Mouse (Mus musculus) neutrophil, adult 5-6 weeks (primary cell): ENCODE data around the gene Gm28305. TPM values are rescaled to one million over a fixed set of nuclear protein-coding genes. Genes with fewer than 3 reads are reported as not detected.

ENCODE experiments used
- ATAC-seq: fragments of 151-379, 151-347 bp; 2 replicates; pipeline ENCODE4 v1.8.0; 2017; ENCODE audit warnings: mild to moderate bottlenecking, moderate TSS enrichment; ENCODE audit not compliant: insufficient number of reproducible peaks, poor library complexity, low FRiP score, severe bottlenecking; ENCODE audit errors: extremely low read depth
- total RNA-seq: library from RNA; stranded (forward); fragments of 200-1000 nt; gene quantifications from 2 replicates; pipeline ENCODE4 v1.2.3, GENCODE M21; 2017

Gm28305 gene
- not detected in 2 replicates for total RNA-seq

DNA sequence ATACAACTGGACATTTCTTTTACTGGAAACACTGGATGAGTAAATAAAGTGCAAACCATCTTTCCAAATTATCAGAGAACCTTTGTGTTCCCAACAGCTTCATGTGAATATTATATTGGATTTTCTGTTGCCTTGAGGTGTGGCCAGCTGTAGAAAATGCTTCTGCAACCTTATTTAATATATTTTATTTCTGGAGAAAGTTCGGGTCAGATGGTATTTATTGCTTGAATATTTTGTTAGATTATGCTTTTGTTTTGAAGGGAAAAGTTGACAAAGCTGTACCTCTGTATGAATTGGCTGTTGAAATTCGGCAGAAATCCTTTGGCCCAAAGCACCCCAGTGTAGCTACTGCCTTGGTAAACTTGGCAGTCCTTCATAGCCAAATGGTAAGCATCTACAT is at the start of gene Gm28305:
TSS of gene Gm28305 (plus strand) at position 301 of the 400 bp plus-strand sequence.
- no peak for ATAC-seq

DNA sequence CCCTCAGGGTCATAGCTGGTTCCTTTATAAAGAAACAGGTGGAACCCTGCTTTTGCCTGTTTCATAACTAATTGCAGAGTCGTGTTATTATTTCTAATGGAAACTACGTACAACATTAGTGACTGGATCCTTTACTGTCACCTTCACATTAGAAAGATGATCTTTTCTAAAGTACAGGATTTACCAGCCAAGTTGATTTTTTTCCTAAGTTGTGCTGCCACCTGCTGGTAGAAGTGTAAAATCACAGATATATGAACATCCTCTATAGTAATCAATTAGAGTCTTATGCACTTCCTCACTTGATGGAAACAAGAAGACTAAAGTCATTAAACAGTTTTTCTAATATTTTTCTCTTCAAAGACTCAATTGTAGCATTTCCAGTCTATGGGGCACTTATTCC is 44.0 kb upstream of the Gm28305 start:
- peak; percentile 73 for ATAC-seq

DNA sequence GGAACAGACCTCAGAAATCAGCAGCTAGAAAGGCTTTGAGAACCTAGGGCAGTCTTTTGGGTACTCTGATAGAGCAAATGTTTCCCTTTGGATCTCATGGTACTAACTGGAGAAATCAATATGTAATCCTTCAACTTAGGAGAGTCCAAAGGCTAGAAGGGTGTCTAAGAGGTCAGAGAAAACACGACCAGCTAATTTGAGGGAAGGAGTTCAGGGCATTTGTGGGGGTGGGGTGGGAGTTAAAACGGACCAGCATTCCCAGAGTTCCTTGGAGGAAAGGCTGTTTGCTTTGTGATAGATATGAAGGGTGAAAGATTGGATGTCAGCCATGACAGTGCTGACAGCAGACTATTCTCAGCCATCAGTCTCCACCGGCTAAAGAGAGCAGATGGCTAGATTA is 39.9 kb upstream of the Gm28305 start:
- no peak for ATAC-seq

DNA sequence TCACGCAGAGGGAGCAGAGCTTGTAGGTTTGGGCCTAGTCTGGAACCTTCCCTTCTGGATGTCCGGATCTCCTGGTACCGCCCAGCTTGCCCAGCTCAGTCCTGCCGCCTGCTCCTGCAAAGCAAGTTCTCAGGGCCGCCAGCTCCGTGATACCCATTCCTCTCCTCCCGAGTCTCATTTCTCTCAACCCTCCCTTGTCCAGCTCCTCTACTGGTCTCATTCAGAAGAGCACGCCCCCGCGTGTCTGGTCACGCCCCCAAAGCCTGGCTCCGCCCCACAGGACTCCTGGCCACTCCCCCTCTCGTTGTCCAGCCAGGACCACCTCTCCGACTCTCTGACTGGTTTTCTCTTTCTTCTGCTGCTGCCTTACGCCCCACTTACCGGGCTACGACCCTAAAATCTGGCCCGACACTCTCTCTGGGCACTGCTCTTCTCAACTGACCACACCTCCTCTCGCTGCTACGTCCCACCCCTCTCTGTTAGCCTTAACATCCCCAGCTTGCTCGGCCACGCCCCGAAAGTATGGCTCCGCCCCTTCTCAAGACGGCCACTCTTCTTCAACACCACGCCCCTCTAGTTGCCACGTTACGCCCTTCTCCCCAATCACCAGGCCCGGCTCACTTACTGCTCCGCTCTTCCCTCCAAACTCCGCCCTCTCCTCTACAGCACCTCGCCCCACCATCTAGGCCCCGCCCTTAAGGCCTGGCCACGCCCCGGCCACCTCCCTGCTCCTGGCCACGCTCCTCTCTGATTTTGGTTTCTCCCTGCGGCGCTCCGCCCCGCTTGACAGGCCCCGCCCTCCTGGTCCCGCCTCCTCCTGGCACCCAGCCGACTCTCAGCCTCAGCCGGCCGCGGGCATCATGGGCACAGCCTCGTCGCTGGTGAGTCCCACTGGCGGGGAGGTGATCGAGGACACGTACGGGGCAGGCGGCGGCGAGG is 38.3 kb upstream of the Gm28305 start, which contains the start of gene Nphp3:
TSS of gene Nphp3 (plus strand) at position 624 of the 939 bp plus-strand sequence.
- ATAC-seq, result peak; percentile 91

DNA sequence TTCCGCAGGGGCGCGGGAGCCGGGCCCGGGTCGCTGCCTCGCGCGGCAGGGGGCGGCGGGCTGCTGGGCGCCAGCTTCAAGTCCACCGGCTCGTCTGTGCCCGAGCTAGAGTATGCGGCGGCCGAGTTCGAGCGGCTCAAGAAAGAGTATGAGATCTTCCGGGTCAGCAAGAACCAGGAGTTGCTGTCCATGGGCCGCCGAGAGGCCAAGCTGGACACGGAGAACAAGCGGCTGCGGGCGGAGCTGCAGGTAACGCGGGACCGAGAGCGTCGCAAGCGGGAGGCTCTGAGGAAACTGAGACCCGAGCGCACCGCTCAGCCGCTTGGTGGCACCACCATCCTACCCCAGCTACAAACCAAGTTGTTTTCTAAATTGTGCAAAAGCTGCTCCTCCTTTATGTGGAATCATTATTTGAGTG is 37.5 kb upstream of the Gm28305 start:
- ATAC-seq, result peak; percentile 41

DNA sequence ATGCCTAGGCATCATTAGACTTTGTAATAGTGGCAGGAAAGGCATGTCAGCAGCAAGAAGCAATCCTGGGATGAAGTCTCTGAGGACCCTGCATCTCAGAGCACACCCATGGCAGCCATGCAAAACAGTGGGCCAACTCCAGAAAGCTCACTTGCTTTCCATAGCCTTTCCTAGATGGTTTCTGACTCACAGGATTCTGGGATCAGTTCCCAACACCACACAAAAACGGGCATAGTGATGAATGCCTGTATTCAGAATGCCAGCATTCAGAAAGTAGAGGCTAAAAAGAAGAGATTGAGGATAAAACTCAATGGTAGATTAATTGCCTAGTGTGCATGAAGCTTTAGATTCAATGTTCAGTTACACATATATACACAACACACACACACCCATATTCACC is 25.9 kb upstream of the Gm28305 start:
- ATAC-seq, result no peak

DNA sequence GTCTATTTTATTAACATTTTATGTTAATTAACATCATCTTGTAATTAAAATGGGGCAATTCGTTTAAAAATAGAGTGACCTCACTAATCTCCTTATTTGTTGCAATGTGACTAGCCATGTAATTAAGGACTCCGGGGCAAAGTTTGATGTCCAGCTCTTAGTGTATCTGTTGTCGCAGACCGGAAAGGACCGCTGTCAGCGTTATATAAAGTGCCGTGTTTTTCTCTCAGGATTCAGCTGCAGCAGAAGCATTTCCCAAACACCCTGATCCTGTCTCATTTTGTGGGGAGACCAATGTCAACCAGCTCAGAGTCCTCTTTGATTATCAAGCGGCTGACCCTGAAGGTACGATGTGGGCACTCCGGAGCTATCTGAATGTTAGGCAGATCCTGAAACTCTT is 19.4 kb upstream of the Gm28305 start:
- no peak for ATAC-seq

DNA sequence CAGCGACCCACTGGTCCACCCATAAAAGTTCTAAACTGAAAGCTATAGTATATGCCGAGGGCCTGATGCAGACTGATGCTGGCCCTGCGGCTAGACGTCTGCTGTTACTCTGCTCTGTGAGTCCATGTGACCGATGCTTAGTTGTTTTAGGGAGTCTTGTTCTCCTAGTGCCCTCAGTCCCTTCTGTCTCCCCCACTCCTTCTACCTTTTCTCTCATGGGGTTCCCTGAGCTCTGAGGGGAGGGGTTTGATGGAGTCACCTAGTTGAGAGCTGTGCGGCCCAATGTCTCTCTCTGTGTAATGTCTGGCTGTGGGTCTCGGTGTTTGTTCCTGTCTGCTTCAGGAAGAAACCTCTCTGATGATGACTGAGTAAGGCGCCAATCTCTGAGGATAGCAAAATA is 13.3 kb upstream of the Gm28305 start:
- no peak for ATAC-seq

DNA sequence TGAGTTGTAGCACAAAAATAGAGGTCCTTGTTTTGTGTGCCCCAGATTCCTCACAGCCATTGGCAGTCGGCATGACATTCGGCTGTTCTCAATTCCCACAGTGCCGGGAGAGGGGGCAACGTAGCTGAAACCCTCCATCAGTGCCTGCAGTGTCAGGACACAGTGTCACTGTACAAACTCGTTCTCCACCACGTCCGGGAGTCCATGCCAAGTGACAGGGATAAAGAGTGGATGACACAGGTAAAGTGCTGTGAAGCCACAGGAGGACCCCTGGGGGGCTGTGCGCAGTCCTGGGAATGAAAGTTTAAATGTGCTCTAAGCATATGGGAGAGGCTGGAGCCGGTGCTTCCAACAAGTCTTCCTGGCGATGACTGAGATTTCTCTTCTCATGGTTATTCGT is 10.6 kb upstream of the Gm28305 start:
- ATAC-seq, result no peak

DNA sequence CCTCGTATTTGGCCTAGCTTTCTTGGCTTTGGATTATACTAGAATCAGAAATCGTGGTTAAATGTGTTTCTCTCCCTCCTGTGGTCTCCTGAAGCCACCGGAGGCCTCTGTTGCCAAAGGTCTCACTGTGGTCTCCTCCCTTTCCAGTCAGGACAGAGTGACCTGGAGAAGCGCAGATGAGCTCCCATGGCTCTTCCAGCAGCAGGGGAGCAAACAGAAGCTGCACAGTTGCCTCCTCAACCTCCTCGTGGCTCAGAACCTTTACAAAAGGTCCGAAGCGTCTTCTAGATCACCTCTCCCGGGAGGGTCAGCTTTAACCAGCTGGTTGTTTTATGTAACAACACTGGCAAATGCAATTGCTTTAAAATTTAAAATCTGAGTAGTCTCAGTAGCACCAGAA is 6.2 kb upstream of the Gm28305 start:
- no peak for ATAC-seq

DNA sequence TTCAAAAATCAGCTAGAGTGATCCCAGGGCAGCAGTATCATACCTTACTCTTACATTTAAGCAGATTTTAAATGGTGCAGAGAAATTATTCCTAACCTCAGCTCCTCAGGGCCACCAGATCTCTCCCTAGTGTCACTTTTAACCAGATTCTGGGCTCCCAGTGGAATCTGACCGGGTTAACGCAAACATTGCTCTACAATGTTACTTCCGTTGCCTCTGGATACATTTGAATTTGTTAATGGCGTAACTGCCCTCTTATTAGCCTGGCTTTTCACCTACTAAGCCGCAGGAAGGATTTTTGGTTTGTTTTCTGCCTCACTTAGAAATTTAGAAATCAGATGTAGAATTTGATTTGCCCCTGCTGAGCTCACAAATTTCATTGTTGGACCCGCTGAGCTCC is 5.7 kb upstream of the Gm28305 start:
- no peak for ATAC-seq

DNA sequence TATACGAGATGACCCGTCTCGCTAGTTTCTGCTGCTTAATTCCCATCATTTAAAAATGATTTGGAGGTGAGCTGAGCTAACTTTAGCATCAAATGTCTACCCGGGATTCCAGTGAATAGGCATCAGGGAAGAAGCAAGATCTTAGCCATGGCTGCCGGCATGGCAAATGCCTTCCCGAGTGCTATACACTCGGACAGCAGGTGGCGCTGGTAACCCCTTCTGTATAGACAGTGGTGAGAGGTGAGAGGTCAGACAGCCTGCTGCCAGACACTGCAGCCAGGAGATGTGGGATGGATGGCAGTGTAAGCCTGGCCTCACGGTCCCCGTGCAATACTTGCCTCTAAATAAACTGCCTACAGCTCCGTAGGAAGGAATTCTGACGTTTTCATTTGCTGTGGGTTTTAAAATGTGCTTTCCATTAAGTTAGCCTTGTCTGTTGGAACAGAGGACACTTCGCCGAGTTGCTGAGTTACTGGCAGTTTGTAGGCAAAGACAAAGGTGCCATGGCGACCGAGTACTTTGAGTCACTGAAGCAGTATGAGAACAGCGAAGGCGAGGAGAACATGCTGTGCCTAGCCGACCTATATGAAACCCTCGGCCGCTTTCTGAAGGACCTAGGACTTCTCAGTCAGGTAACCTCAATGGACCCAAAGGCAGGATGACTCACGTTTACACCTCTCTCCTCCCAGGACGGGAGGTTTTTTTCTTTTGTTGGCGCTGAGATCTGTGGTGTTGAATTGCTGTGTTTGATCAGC is 5.0 kb upstream of the Gm28305 start:
- peak; percentile 87 for ATAC-seq

DNA sequence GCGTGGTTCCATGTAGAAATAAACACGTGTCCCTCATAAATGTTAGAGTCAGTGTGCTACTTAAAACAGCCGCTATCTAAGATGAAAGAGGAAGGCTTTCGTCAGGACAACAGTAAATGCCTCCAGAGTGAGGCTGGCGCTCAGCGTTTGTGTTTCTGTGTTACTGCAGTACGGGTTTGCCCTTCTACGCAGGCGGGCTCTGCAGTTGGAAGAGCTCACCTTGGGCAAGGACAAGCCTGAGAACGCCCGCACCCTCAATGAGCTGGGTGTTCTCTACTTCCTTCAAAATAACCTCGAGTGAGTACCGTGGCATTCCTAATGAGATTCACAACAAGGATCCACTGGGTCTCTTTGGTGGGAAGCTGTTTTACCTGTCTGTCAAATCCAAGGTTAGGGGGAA is 2.2 kb upstream of the Gm28305 start:
- ATAC-seq, result no peak

DNA sequence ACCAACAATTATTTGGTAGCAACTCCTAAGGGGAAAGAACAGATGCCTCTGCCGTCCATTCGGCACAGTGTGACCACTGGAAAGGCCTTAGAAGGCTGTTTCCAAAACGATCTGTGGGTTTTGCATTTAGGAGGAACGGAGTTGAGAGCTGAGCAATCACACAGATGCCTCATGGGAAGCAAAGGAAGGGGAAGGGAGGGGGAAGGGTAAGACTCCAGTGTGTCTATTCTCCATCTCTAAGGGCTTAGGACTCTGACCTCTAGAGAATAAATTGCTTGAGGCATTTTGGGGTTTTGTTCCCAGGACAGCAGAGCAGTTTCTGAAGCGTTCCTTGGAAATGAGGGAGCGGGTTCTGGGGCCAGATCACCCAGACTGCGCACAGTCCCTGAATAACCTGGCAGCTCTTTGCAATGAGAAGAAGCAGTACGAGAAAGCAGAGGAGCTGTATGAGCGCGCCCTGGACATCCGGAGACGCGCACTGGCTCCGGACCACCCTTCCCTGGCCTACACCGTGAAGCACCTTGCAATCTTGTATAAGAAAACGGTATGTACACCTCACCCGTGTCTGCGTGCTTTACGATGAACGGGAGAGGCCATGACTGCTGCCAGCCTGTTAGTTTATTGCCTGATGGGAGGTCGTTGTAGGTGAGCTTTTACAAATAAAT is 1.3 kb upstream of the Gm28305 start:
- ATAC-seq, result no peak

DNA sequence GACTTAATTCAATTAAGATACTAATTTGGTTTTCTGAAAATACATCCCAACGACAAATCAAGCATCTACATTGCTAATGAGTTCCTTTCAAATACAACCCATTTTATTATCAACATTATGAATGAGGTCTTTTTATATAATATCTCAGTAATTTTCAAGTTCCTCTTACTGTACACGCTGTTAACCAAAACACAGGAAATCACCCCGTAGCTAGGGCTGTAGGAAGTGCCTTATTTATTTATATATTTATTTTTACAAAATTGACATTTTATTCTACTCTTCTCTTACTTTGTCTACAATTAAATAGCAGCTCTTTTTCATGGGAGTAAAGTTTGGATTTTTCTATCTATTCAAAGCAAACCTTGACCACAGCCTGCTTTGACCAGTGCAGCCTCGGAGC is 720 bp upstream of the Gm28305 start:
- no peak for ATAC-seq

DNA sequence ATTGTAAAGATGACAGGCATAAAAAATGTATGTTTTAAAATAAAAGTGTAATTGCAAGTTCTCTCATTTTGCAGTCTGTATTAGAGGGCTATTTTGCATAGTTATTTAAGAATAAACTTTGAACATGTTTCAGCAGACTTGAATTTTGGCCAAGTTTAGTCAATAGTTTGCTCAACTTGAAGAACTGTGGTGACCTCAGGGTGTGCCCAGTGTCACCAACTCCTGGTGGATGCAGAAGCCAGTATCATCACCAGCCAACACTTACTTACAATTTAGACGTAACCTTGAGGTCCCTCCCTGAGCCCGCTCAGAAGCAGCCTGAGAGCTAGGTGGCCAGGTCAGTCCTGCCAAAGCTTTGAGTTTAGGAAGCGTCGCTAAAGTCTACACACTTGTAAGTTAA is 3.2 kb downstream of the Gm28305 start:
- ATAC-seq, result no peak

DNA sequence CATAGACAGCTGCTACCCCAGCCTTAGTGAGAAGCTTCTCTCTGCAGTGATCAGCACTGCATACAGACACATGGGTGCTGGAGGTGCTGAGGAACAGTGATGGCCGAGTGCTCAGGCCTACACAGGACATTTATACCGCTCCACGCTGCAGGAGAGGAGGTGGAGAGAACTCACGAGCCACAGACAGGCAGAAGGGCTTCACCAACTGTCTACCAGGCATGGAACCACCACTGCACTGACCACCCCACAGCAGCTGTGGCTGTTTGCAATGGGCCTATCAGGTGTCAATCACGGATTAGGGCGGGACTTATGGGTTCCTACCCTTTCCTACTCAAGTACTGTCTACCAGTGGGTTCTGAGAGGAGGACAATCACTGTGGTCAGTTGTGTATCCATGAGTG is 10.6 kb downstream of the Gm28305 start:
- ATAC-seq, result no peak

DNA sequence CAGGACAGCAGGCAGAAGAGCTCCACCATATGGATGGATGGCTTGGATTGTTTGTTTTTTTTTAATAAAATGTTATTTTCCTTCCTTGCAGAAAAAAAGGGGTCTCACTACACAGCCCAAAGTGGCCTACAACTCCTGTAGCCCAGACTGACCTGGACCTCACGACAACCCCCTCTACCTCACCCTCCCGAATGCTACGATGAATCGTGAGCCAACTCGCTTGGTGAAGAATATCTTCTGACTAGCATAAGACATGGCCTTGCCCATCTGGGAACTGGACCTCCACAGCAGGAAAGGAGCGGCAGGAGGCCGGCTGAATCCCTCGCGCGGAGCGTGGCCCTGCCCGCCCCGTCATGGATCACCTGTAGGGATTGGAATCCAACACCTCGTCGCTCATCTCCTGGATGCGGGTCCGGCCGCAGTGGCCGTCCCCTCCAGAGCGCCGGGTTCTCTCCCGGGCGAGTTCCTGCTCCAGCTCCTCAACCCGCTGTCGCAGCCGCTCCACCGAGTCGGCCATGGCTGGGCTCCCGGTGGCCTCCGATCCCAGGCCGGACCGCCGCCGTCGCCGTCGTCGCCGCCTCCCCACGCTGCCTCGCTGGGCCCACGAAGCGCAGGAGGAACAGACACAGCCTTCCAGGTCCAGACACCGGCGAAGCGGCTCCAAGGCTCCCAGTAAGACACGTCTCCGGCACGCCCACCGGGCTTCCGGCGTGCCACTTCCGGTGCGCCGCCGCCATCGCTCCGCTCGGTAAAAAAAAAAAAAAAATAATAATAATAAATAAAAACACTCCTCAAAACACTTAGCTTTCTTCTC is 22.2 kb downstream of the Gm28305 start, which contains the start of gene Uba5:
TSS of gene Uba5 (minus strand) at position 705 of the 814 bp plus-strand sequence.
- ATAC-seq, result peak; percentile 59; the same call in 1 of the 2 replicates
